Mouse (Mus musculus): Measurements from ENCODE around the gene Epn2. TPM values are rescaled to one million over a fixed set of nuclear protein-coding genes. Genes with fewer than 3 reads are reported as not detected.
A peak's percentile ranks its signal among the peaks of the same experiment; 100 is the strongest.

Epn2 gene
- polyA plus RNA-seq, 1 experiment, result 0.31 TPM

DNA sequence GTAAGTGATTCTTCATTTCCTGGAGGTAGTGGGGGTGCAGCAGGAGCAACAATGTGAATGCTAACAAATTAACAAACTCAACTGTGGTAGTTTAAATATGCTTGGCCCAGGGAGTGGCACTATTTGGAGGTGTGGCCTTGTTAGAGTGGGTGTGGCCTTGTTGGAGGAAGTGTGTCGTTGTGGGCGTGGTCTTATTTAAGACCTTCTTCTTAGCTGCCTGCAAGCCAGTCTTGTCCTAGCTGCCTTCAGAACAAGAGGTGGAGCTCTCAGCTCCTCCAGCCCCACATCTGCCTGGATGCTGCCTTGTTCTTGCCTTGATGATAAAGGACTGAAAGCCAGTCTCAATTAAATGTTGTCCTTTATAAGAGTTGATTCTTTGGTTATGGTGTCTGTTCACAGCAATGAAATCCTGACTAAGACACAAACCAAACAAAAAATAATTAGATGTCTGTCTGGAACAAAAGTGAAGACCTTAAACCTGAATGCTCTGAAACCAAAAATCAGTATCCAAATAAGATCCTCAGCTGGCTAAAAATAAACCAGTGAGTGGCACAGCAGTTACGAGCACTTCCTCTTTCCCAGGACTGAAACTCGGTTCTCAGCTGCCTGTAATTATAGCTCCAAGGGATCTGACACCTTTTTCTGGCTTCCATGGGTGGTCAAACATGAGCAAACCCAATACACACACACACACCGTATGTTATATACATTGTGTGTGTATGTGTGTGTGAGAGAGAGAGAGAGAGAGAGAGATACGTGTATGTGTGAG lies 80.6 kb downstream of the Epn2 start:
- peaks cover 17% of the 10 kb centered on the region for H3K4me1 ChIP-seq
- TF ChIP-seq GATA1 (IDR thresholded peaks at IDR 0.05; ENCODE audit: borderline replicate concordance, low read length) (no peak), FLI1 (IDR thresholded peaks at IDR 0.05; ENCODE audit: low read length) (no peak)
- H3K27me3 ChIP-seq (replicated peaks), result peaks cover 45% of the 10 kb centered on the region
- H3K9me3 ChIP-seq, result no peaks in the 10 kb centered on the region
- H3K4me3 ChIP-seq (replicated peaks), result peak overlapping the region; percentile 5
- H3K36me3 ChIP-seq (replicated peaks; ENCODE audit: low read length), result no peaks in the 10 kb centered on the region

DNA sequence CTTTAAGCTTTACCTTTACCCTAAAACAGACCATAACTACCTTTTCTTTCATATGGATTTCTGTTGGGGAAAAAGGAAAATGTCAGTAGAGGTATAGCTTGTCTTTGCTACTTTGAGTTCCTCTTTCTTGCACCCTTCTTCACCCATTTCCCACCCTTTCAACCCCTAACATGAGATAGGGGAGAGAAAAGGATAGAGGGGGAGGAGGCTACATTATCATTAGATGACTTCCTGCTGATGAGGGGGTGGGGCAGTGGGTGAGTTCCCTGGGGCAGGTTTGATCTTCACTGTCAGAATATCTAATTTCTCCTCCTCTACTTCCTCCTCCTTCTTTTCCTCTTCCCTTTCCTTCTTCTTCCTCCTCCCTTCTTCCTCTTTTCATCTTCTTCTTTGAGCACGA lies 82.0 kb downstream of the Epn2 start:
- TF ChIP-seq FLI1 (IDR thresholded peaks at IDR 0.05; ENCODE audit: low read length), result no peak
- no peak for TF ChIP-seq GATA1 (IDR thresholded peaks at IDR 0.05; ENCODE audit: borderline replicate concordance, low read length)
- peaks cover 48% of the 10 kb centered on the region for H3K27me3 ChIP-seq (replicated peaks)
- no peak overlapping the region for H3K4me3 ChIP-seq (replicated peaks)
- peaks cover 31% of the 10 kb centered on the region for H3K4me1 ChIP-seq
- no peaks in the 10 kb centered on the region for H3K9me3 ChIP-seq
- peaks cover 5% of the 10 kb centered on the region for H3K36me3 ChIP-seq (replicated peaks; ENCODE audit: low read length)

DNA sequence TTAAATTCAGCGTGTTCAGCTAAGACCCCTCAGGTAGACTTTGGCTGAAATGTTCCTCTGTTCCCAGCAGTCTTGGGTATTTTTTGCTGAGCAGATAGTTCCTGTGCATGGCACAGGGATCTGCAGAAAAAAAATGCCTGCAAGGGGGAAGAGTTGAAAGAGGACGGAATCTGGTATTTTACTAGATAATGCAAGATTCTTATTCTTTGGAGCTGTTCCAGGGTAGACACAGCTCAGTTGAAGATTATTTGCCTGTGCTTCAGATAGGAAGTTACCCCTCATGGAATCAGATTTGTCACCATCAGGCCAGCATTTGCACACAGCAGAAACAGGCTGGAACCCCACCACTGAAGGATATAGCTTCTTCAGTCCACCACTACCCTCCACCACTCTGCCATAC lies 84.0 kb downstream of the Epn2 start:
- Histone ChIP-seq H3K4me1 (peaks cover 31% of the 10 kb centered on the region), H3K4me3 (replicated peaks) (no peak overlapping the region), H3K9me3 (no peaks in the 10 kb centered on the region), H3K36me3 (replicated peaks; ENCODE audit: low read length) (peaks cover 23% of the 10 kb centered on the region), H3K27me3 (replicated peaks) (peaks cover 44% of the 10 kb centered on the region)
- TF ChIP-seq FLI1 (IDR thresholded peaks at IDR 0.05; ENCODE audit: low read length), result no peak
- TF ChIP-seq GATA1 (IDR thresholded peaks at IDR 0.05; ENCODE audit: borderline replicate concordance, low read length), result no peak

DNA sequence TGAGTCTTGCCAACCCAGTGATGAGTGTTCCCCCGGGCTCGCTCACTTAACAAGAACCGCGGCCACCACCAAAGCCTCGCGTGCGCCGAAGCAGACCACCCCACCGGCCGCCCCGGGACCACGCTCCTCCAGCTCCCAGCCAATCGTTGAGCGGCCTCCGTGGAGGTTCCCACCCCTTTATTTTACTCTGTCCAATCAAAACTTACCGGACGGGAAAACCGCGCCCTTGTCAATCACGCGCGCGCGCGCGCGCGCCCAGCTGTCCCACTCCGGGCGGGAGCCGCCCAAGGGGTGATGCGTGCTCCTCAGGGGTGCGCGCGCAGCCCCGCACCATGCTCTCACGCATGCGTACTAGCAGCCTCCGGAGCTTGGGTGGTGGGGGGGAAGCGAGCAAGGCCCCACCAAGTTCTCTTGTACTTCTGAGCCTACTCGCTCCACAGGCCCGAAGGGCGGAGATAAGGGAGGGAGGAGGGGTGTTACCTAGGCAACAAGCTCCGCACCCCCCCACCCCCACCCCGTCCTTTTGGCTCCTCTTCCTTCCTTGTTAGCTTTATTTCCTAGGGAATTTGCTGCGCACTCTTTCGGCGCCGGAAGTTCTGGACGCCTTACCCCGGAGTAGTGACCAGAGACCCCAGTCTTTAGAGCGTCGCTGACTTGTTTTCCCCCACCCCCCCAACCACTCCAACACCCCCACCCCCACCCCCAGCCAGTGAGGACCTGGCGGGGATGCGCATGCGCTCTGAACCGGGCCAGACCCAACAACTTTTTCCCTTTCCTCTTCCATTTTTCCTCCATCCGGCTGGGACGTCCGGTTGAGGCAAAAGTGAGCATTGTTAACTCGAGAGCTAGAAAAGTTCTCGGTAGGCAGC lies 85.1 kb downstream of the Epn2 start, which contains the start of gene Mapk7:
Mapk7 (minus strand) TSS at position 278 of the 869 bp plus-strand sequence.
- no peaks in the 10 kb centered on the region for H3K9me3 ChIP-seq
- H3K4me1 ChIP-seq, result peaks cover 26% of the 10 kb centered on the region
- peaks cover 35% of the 10 kb centered on the region for H3K36me3 ChIP-seq (replicated peaks; ENCODE audit: low read length)
- peaks cover 36% of the 10 kb centered on the region for H3K27me3 ChIP-seq (replicated peaks)
- no peak for TF ChIP-seq GATA1 (IDR thresholded peaks at IDR 0.05; ENCODE audit: borderline replicate concordance, low read length)
- TF ChIP-seq FLI1 (IDR thresholded peaks at IDR 0.05; ENCODE audit: low read length), result no peak
- peak within 1 kb of the TSS; percentile 93 for H3K4me3 ChIP-seq (replicated peaks)

DNA sequence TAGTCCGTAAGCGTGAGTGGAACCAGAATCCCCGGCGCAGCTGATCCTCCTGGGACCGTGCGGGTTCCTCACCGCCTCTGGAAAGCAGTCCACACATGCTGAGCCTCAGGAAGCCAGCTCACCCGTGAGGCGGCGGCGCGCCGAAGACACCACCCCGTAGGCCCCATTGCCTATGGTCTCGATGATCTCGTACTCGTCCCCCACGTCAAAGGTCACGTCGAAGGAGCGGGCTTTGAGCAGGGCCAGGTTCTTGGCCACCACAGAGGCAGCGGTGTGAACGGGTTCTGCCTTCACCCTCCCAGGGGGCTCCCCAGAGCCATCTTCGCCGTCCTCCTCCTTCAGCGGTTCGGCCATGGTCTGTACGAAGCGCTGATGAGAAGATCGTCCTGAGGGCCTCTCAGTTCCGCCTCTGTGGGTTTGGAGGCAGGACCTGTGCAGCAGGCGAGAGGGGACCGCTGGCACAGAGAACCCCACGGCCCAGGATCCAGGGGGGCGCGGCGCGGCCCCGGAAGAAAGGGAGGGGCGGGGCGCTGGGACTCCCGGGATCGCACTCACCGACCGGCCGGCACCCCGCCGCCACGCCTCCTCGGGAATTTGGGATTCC lies 85.9 kb downstream of the Epn2 start:
- no peak for TF ChIP-seq GATA1 (IDR thresholded peaks at IDR 0.05; ENCODE audit: borderline replicate concordance, low read length)
- TF ChIP-seq FLI1 (IDR thresholded peaks at IDR 0.05; ENCODE audit: low read length), result no peak
- H3K27me3 ChIP-seq (replicated peaks), result peaks cover 39% of the 10 kb centered on the region
- peak overlapping the region; percentile 93 for H3K4me3 ChIP-seq (replicated peaks)
- H3K36me3 ChIP-seq (replicated peaks; ENCODE audit: low read length), result peaks cover 42% of the 10 kb centered on the region
- H3K4me1 ChIP-seq, result peaks cover 19% of the 10 kb centered on the region
- no peaks in the 10 kb centered on the region for H3K9me3 ChIP-seq

DNA sequence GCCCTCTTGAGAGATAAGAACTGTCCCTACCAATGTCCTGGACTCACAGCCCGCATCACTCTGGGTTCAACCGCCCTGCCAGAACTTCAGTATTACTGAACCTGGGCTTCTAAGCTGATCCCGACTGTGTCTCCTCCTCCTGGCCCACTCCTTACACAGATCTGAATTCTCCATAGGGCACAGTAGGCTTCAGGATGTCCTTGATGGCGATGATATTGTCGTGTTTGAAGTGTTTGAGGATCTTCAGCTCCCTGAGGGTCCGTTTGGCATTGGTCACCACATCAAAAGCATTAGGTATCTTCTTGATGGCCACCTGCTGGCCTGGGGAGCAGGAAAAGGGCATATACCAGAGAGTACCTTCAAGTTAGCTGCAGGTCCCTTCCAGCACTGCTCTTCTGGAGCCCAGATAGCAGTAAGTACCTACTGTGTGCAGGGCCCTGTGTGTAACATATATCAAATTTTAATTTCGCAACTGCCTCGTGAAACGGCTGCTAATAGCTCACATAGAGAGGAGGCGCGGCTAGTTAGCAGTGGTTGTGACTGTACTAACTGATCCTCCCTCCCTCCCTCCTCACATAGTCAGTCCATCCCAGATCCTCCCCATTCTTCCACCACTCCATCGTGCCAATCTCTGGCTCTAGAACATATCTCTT lies 86.6 kb downstream of the Epn2 start:
- Histone ChIP-seq H3K36me3 (replicated peaks; ENCODE audit: low read length) (peaks cover 50% of the 10 kb centered on the region), H3K4me1 (peaks cover 18% of the 10 kb centered on the region), H3K9me3 (no peaks in the 10 kb centered on the region), H3K4me3 (replicated peaks) (peak overlapping the region; percentile 93), H3K27me3 (replicated peaks) (peaks cover 41% of the 10 kb centered on the region)
- TF ChIP-seq FLI1 (IDR thresholded peaks at IDR 0.05; ENCODE audit: low read length), result no peak
- TF ChIP-seq GATA1 (IDR thresholded peaks at IDR 0.05; ENCODE audit: borderline replicate concordance, low read length), result no peak

DNA sequence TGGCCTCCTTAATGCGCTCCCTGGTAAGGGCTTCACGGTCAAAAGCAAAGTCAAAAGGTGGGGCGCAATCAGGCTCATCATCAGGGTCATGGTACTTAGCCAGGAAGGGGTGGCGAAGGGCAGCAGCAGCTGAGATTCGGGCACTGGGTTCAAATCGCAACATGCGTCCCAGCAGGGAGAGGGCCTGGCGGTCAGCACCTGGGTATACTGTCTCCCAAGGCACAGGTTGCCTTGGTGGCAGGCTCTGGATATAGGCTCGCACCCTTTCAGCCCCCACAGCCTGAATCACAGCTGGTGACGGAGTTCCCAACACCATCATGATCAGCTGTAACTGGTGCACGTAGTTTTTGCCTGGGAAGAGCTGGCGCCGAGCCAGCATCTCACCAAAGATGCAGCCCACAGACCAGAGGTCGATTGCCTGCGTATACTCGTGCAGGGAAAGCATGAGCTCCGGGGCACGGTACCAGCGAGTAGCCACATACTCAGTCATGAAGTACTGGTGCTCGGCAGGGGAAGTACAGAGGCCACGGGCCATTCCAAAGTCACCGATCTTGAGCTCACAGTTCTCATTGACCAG lies 88.5 kb downstream of the Epn2 start:
- Histone ChIP-seq H3K27me3 (replicated peaks) (peaks cover 51% of the 10 kb centered on the region), H3K4me3 (replicated peaks) (no peak overlapping the region), H3K36me3 (replicated peaks; ENCODE audit: low read length) (peaks cover 54% of the 10 kb centered on the region), H3K4me1 (peaks cover 18% of the 10 kb centered on the region), H3K9me3 (no peaks in the 10 kb centered on the region)
- TF ChIP-seq FLI1 (IDR thresholded peaks at IDR 0.05; ENCODE audit: low read length) (no peak), GATA1 (IDR thresholded peaks at IDR 0.05; ENCODE audit: borderline replicate concordance, low read length) (no peak)

DNA sequence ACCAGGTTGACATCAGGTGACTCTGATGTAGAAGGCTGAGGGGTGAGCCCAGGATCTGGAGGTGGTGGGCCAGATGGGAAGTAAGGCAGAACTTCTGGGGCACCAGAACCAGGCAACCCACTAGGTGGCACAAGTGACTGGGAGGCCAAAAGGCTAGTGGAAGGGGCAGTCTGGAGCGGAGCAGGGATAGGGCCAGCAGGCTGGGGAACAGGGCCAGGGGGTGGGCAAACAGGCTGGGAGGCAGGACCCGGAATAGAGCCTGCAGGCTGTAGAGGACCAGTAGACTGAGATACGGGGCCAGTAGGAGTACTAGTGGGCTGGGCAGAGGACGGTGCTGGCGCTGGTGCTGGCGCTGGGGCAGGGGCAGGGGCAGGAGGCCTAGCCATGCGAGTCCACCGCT lies 89.6 kb downstream of the Epn2 start:
- Histone ChIP-seq H3K4me1 (peaks cover 18% of the 10 kb centered on the region), H3K9me3 (no peaks in the 10 kb centered on the region), H3K27me3 (replicated peaks) (peaks cover 59% of the 10 kb centered on the region), H3K4me3 (replicated peaks) (no peak overlapping the region), H3K36me3 (replicated peaks; ENCODE audit: low read length) (peaks cover 54% of the 10 kb centered on the region)
- TF ChIP-seq GATA1 (IDR thresholded peaks at IDR 0.05; ENCODE audit: borderline replicate concordance, low read length) (no peak), FLI1 (IDR thresholded peaks at IDR 0.05; ENCODE audit: low read length) (no peak)

DNA sequence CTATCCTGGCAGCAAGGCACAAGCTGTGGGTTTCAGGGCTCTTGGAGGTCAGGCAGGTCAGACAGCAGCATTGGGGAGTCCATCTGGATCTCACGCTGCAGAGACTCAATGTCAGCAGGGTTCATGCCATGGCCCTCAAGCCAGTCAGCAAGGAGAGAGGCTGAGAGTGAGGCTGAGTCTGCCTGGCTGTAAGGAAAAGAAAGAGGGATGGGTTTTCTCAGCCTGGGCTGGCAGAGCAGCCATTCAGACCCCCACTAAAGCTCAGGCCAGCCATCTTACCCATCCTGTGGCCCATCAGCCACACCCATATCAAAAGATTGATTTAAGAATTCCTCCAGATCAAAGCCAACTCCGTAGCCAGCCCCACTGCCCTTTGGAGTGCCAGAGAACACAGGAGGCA lies 90.4 kb downstream of the Epn2 start:
- peaks cover 14% of the 10 kb centered on the region for H3K4me1 ChIP-seq
- peaks cover 54% of the 10 kb centered on the region for H3K36me3 ChIP-seq (replicated peaks; ENCODE audit: low read length)
- no peak overlapping the region for H3K4me3 ChIP-seq (replicated peaks)
- TF ChIP-seq FLI1 (IDR thresholded peaks at IDR 0.05; ENCODE audit: low read length) (no peak), GATA1 (IDR thresholded peaks at IDR 0.05; ENCODE audit: borderline replicate concordance, low read length) (no peak)
- H3K27me3 ChIP-seq (replicated peaks), result peaks cover 64% of the 10 kb centered on the region
- H3K9me3 ChIP-seq, result no peaks in the 10 kb centered on the region

Measured in megakaryocyte, embryonic 14.5 days (primary cell).